Mouse (Mus musculus) thymus, adult 2 months (tissue): ENCODE data around the gene Nutf2-ps1.

ENCODE experiments used
- CTCF ChIP-seq: fragments of 200-500 bp; IDR thresholded peaks from 2 replicates; pipeline ENCODE4 v1.5.1; 2012; ENCODE audit warnings: mild to moderate bottlenecking, control low read depth, low read length, moderate library complexity, borderline replicate concordance; ENCODE audit not compliant: control insufficient read depth, poor library complexity, insufficient read depth; ENCODE audit errors: extremely low read depth
- POLR2A ChIP-seq: fragments of 200-500 bp; IDR thresholded peaks from 2 replicates; pipeline ENCODE4 v1.6.1; 2012; ENCODE audit warnings: mild to moderate bottlenecking, low read length, control low read depth, moderate library complexity; ENCODE audit not compliant: control insufficient read depth, poor library complexity, insufficient read depth; ENCODE audit errors: extremely low read depth

GRCm38 (mm10) chr19:53571501-53572428, 17.1 kb downstream of the Nutf2-ps1 start:
- TF ChIP-seq CTCF: no peak
- no peak for TF ChIP-seq POLR2A
